Comparison of ENCODE assay signal across 8 mouse cellular contexts in the genomic region with DNA sequence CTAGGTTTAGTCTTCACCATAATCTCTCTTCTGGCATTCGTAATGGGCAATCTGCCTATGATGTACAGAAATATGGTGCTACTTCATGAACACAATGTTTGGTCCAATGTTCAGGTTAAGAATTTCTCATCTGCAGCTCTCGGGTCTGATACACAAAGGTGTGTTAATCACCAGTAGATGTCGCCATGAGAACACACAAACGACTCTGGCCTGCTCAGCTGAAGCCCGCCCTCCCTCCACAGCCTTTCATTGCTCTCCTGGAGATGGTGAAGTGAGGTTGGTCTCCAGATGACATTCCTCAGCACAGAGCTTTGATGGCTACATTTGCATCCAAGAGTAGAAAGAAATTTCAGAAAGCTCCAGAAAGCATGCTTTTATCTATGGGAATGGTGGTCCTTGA.
DNase-seq lines count a peak whose midpoint lies in the region; ATAC-seq and TF ChIP-seq lines count a peak whose summit lies in the region.

No protein-coding gene starts in this region.

- H3K27me3 ChIP-seq in MEL (ENCODE audit: control insufficient read depth in 1 of 2, insufficient read depth in 2 of 2, low read length in 2 of 2): no peaks in the 10 kb centered on the region; a peak in 1 of 4 replicates
- no peaks in the 10 kb centered on the region for H3K27me3 ChIP-seq in hindbrain, postnatal 0 days (ENCODE audit: insufficient read depth, low read length)
- no peaks in the 10 kb centered on the region for H3K27me3 ChIP-seq in liver, embryonic 11.5 days (replicated peaks; ENCODE audit: control insufficient read depth, insufficient read depth, low read length)

- TF ChIP-seq EP300 in MEL (IDR thresholded peaks at IDR 0.05; ENCODE audit: low read depth in 1 of 2, low read length in 2 of 2): no peak

- WGBS in hindbrain, postnatal 0 days: 7% methylated on average over 5 of the region's 5 CpGs
- WGBS in liver, embryonic 11.5 days: 11% methylated on average over 5 of the region's 5 CpGs

- H3K9me3 ChIP-seq in MEL (replicated peaks; ENCODE audit: insufficient read depth, low read length): no peaks in the 10 kb centered on the region
- no peaks in the 10 kb centered on the region for H3K9me3 ChIP-seq in hindbrain, postnatal 0 days (ENCODE audit: low read length)
- no peaks in the 10 kb centered on the region for H3K9me3 ChIP-seq in liver, embryonic 11.5 days (ENCODE audit: control insufficient read depth, low read length)

- TF ChIP-seq CTCF in MEL (IDR thresholded peaks at IDR 0.05 in 2 of 3, conservative IDR thresholded peaks at IDR 0.05 in 1 of 3; ENCODE audit: control insufficient read depth in 1 of 3, insufficient read depth in 1 of 3, low read depth in 2 of 3, low read length in 3 of 3, poor library complexity in 1 of 3, severe bottlenecking in 1 of 3): peak; percentile 31 to 75 (median 67)
- peak; percentile 91 for TF ChIP-seq CTCF in hindbrain, postnatal 0 days (IDR thresholded peaks at IDR 0.05; ENCODE audit: low read depth)

- H3K4me1 ChIP-seq in MEL (ENCODE audit: control insufficient read depth in 1 of 2, insufficient read depth in 2 of 2, low read length in 2 of 2): no peaks in the 10 kb centered on the region
- H3K4me1 ChIP-seq in hindbrain, postnatal 0 days (ENCODE audit: insufficient read depth, low read length): no peaks in the 10 kb centered on the region
- H3K4me1 ChIP-seq in liver, embryonic 11.5 days (replicated peaks; ENCODE audit: control insufficient read depth, insufficient read depth, low read length): no peaks in the 10 kb centered on the region

- no peak overlapping the region for H3K9ac ChIP-seq in MEL (ENCODE audit: control insufficient read depth, low read depth, low read length, poor library complexity, severe bottlenecking)
- no peak overlapping the region for H3K9ac ChIP-seq in hindbrain, postnatal 0 days (replicated peaks; ENCODE audit: low read length)
- no peak overlapping the region for H3K9ac ChIP-seq in liver, embryonic 11.5 days (ENCODE audit: low read depth, low read length)

- peak; percentile 90 for ATAC-seq in hindbrain, postnatal 0 days
- ATAC-seq in liver, embryonic 11.5 days (replicated peaks; ENCODE audit: low FRiP score): peak; percentile 68; the same call in 1 of the 2 replicates
- no peak for ATAC-seq in erythroblast, adult 5-6 weeks (replicated peaks; ENCODE audit: low FRiP score, poor library complexity, severe bottlenecking)

- no peak overlapping the region for H3K4me3 ChIP-seq in MEL (ENCODE audit: control insufficient read depth in 1 of 2, insufficient read depth in 1 of 2, low read depth in 2 of 2, low read length in 2 of 2)
- no peak overlapping the region for H3K4me3 ChIP-seq in hindbrain, postnatal 0 days (ENCODE audit: low read length)
- H3K4me3 ChIP-seq in liver, embryonic 11.5 days (ENCODE audit: low read depth, low read length): no peak overlapping the region

- intact Hi-C loops in gastrocnemius, postnatal 14 days (cut with DNase I; ENCODE audit: low total_unique reads): loop anchor here (2.0 kb wide), 1 partner anchor 51 kb away; no protein-coding TSS in a partner anchor

- no peak overlapping the region for H3K27ac ChIP-seq in MEL (ENCODE audit: control insufficient read depth, low read depth, low read length)
- H3K27ac ChIP-seq in hindbrain, postnatal 0 days: no peak overlapping the region
- no peak overlapping the region for H3K27ac ChIP-seq in liver, embryonic 11.5 days (ENCODE audit: low read depth, low read length)

- DNase-seq in gastrocnemius, postnatal 14 days: peak; percentile 24
- no peak for DNase-seq in gastrocnemius, postnatal 4 days (ENCODE audit: low spot score in 2 of 2)
- peak; percentile 49 for DNase-seq in MEL (ENCODE audit: low read depth, low spot score)
- DNase-seq in embryo, embryonic 9.5 days (ENCODE audit: extremely low spot score): peak; percentile 54
- peak; percentile 93 for DNase-seq in hindbrain, postnatal 0 days (ENCODE audit: low spot score)
- peak; percentile 37 for DNase-seq in liver, embryonic 11.5 days (ENCODE audit: low spot score)
- peak; percentile 41 for DNase-seq in retina, adult 2 months (ENCODE audit: low read depth, low spot score)

- no peaks in the 10 kb centered on the region for H3K79me2 ChIP-seq in MEL (ENCODE audit: control insufficient read depth, insufficient read depth, low read length, poor library complexity)

- H3K4me2 ChIP-seq in hindbrain, postnatal 0 days (ENCODE audit: low read depth, low read length): no peak overlapping the region
- no peak overlapping the region for H3K4me2 ChIP-seq in liver, embryonic 11.5 days

- TF ChIP-seq RAD21 in MEL (IDR thresholded peaks at IDR 0.05; ENCODE audit: low read depth, low read length): peak; percentile 82

- no peaks in the 10 kb centered on the region for H3K36me3 ChIP-seq in MEL (ENCODE audit: control insufficient read depth in 1 of 2, insufficient read depth in 2 of 2, low read length in 2 of 2)
- no peaks in the 10 kb centered on the region for H3K36me3 ChIP-seq in hindbrain, postnatal 0 days (ENCODE audit: insufficient read depth, low read length)
- H3K36me3 ChIP-seq in liver, embryonic 11.5 days (ENCODE audit: control insufficient read depth, insufficient read depth, low read length): no peaks in the 10 kb centered on the region

- no peak for TF ChIP-seq POLR2A in MEL (IDR thresholded peaks at IDR 0.05; ENCODE audit: control insufficient read depth in 1 of 2, insufficient read depth in 1 of 2, low read depth in 1 of 2, low read length in 2 of 2, poor library complexity in 1 of 2)

TF ChIP-seq in MEL, 35 proteins besides CTCF, POLR2A, EP300 and RAD21:
- TF ChIP-seq MAZ (IDR thresholded peaks at IDR 0.05; ENCODE audit: low read depth, low read length) (no peak), SMC3 (IDR thresholded peaks at IDR 0.05; ENCODE audit: low read depth, low read length) (peak; percentile 63), ZC3H11A (IDR thresholded peaks at IDR 0.05; ENCODE audit: low read depth, low read length) (peak; percentile 57), CHD1 (IDR thresholded peaks at IDR 0.05; ENCODE audit: low read depth, low read length) (no peak), TCF12 (IDR thresholded peaks at IDR 0.05; ENCODE audit: low read depth, low read length) (no peak), ZNF384 (IDR thresholded peaks at IDR 0.05; ENCODE audit: low read depth, low read length) (no peak)

Comparison
In these comparisons a context has a peak if more than half of its experiments do, and no peak if none do; other contexts are left out.
1. DNase-seq: peak in gastrocnemius, postnatal 14 days (single experiment), MEL (single experiment), embryo, embryonic 9.5 days (single experiment), hindbrain, postnatal 0 days (single experiment), liver, embryonic 11.5 days (single experiment) and retina, adult 2 months (single experiment); none in gastrocnemius, postnatal 4 days (0 of 2).